ENCODE assay signal across 9 mouse cellular contexts in genomic region chr1:176994087-176994486, GRCm38 (mm10).
A peak's percentile ranks its signal among the peaks of the same experiment; 100 is the strongest.
DNase-seq lines count a peak whose midpoint lies in the region; ATAC-seq lines count a peak whose summit lies in the region.
"Had no signal": no experiment of that assay in that cellular context is flagged by ENCODE, and none has a peak within 500 bp of the region (broad histone marks: within the 10 kb centered on the region; RNA-seq: fewer than 3 reads in every experiment).

No protein-coding gene starts in this region.

- no peaks in the 10 kb centered on the region for H3K27me3 ChIP-seq in forebrain, embryonic 15.5 days
- no peaks in the 10 kb centered on the region for H3K27me3 ChIP-seq in kidney, embryonic 15.5 days

- H3K4me1 ChIP-seq in forebrain, embryonic 15.5 days, result peaks cover 72% of the 10 kb centered on the region
- peaks cover 35% of the 10 kb centered on the region for H3K4me1 ChIP-seq in kidney, embryonic 15.5 days

- no peak overlapping the region for H3K4me2 ChIP-seq in forebrain, embryonic 15.5 days (replicated peaks)
- no peak overlapping the region for H3K4me2 ChIP-seq in kidney, embryonic 15.5 days

- peak overlapping the region; percentile 99 for H3K27ac ChIP-seq in forebrain, embryonic 15.5 days (replicated peaks)
- no peak overlapping the region for H3K27ac ChIP-seq in kidney, embryonic 15.5 days

- no peak overlapping the region for H3K4me3 ChIP-seq in forebrain, embryonic 15.5 days
- no peak overlapping the region for H3K4me3 ChIP-seq in kidney, embryonic 15.5 days (replicated peaks)

- ATAC-seq in forebrain, embryonic 15.5 days (replicated peaks), result peak; percentile 69
- peak; percentile 6; the same call in 1 of the 2 replicates for ATAC-seq in megakaryocyte, adult 5-6 weeks (ENCODE audit: poor library complexity, severe bottlenecking)
- ATAC-seq in kidney, embryonic 15.5 days (replicated peaks; ENCODE audit: low FRiP score), result no peak

- peak; percentile 43 for DNase-seq in thymus, postnatal 14 days
- no peak for DNase-seq in thymus, adult 18-20 months
- no peak for DNase-seq in right cerebral cortex, postnatal 14 days
- DNase-seq in right cerebral cortex, adult 18-20 months, result no peak
- no peak for DNase-seq in cerebellum, postnatal 25 days
- DNase-seq: lung, postnatal 10 days had no signal

- no peaks in the 10 kb centered on the region for H3K9me3 ChIP-seq in forebrain, embryonic 15.5 days
- H3K9me3 ChIP-seq in kidney, embryonic 15.5 days (replicated peaks), result no peaks in the 10 kb centered on the region

- H3K9ac ChIP-seq in forebrain, embryonic 15.5 days (replicated peaks), result no peak overlapping the region
- H3K9ac ChIP-seq in kidney, embryonic 15.5 days, result no peak overlapping the region

- 8% methylated on average over 7 of the region's 7 CpGs for WGBS in forebrain, embryonic 15.5 days
- WGBS in kidney, embryonic 15.5 days, result 66% methylated on average over 7 of the region's 7 CpGs

- no peaks in the 10 kb centered on the region for H3K36me3 ChIP-seq in forebrain, embryonic 15.5 days
- no peaks in the 10 kb centered on the region for H3K36me3 ChIP-seq in kidney, embryonic 15.5 days
